Mouse (Mus musculus) C2C12 (cell line): Measurements from ENCODE around the gene Sdhd.

Source experiments
- CTCF ChIP-seq: IDR thresholded peaks from one replicate; pipeline ENCODE4 v1.5.1; 2011; ENCODE audit not compliant: control insufficient read depth, insufficient read depth, insufficient read length
- FOSL1 ChIP-seq: IDR thresholded peaks from one replicate; pipeline ENCODE4 v1.8.0; 2011; ENCODE audit warnings: mild to moderate bottlenecking, low read length; ENCODE audit not compliant: poor library complexity, insufficient read depth, severe bottlenecking
- MAX ChIP-seq: IDR thresholded peaks from one replicate; pipeline ENCODE4 v1.6.1; 2011; ENCODE audit warnings: mild to moderate bottlenecking, control low read depth
- MYOD1 ChIP-seq: IDR thresholded peaks from one replicate; pipeline ENCODE4 v1.6.1; 2011; ENCODE audit warnings: low read depth; ENCODE audit not compliant: control insufficient read depth, insufficient read length
- MYOG ChIP-seq: IDR thresholded peaks from one replicate; pipeline ENCODE4 v1.6.1; 2011; ENCODE audit not compliant: control insufficient read depth, insufficient read length; ENCODE audit errors: extremely low read depth
- USF1 ChIP-seq: IDR thresholded peaks from one replicate; pipeline ENCODE4 v1.6.1; 2011; ENCODE audit warnings: low read depth, mild to moderate bottlenecking, control low read depth, moderate library complexity

DNA sequence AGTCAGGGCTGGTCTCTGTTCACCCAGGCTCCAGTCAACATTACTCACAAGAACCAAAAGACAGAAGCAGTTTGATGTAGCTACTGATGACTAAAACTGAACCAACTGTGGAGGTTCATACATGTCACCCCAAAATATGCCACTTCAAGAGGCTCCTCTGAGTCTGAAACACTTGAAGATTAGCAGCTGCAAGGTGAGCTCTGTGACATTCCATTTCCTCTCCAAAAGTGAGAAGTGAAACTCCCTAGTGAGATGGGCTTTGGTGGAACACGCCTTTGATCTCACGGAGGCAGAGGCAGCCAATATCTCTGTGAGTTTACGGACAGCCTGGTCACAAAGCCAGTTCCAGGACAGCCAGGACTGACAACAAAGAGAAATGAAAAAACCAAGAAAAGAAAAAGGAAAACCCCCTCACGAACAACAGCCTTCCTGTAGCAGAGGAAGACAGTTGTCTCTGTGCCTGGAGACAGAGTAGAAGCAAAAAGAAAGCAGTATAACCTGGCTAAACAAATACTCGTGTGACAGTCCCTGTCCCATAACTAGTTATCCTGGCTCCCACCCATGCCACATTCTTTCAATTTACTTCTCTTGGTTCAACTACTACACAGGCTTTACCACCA is 55.6 kb downstream of the Sdhd start:
- TF ChIP-seq CTCF (no peak), FOSL1 (no peak), MYOD1 (no peak), MAX (no peak), MYOG (no peak), USF1 (no peak)
